Mouse (Mus musculus) NIH3T3 (cell line): ENCODE data around the gene Glrb.

Experiments used
- DNase-seq: peaks from one replicate; pipeline ENCODE4 v3.0.0-alpha.2; 2012; ENCODE audit warnings: low read depth

Gene Glrb

GRCm38 (mm10) chr3:80913111-80913778, at the start of gene Glrb:
Gene Glrb, minus strand, starts transcription at chr3:80913660.
- peak; percentile 27 for DNase-seq

GRCm38 (mm10) chr3:80959965-80960364, 46.5 kb upstream of the Glrb start:
- DNase-seq: no peak

- DNase-seq: peak; percentile 83
These were observed 45.1 kb upstream of the Glrb start for GRCm38 (mm10) chr3:80958591-80958990.

- DNase-seq: no peak
These were observed 372 bp upstream of the Glrb start for GRCm38 (mm10) chr3:80913779-80914284.

GRCm38 (mm10) chr3:80894745-80895480, 18.5 kb downstream of the Glrb start:
- peak; percentile 48 for DNase-seq

- DNase-seq: no peak
These were observed 19.1 kb downstream of the Glrb start for GRCm38 (mm10) chr3:80894328-80894727.

GRCm38 (mm10) chr3:80893055-80893690, 20.3 kb downstream of the Glrb start:
- no peak for DNase-seq

- no peak for DNase-seq
These were observed 22.4 kb downstream of the Glrb start for GRCm38 (mm10) chr3:80891087-80891486.

GRCm38 (mm10) chr3:80885174-80885573, 28.3 kb downstream of the Glrb start:
- DNase-seq: peak; percentile 36

- DNase-seq: peak; percentile 43
These were observed 29.9 kb downstream of the Glrb start for GRCm38 (mm10) chr3:80883601-80884000.

GRCm38 (mm10) chr3:80880660-80881293, 32.7 kb downstream of the Glrb start:
- no peak for DNase-seq

GRCm38 (mm10) chr3:80878571-80878970, 34.9 kb downstream of the Glrb start:
- DNase-seq: peak; percentile 75

GRCm38 (mm10) chr3:80874690-80875353, 38.6 kb downstream of the Glrb start:
- DNase-seq: no peak

- DNase-seq: no peak
These were observed 39.4 kb downstream of the Glrb start for GRCm38 (mm10) chr3:80874081-80874480.

- no peak for DNase-seq
These were observed 41.8 kb downstream of the Glrb start for GRCm38 (mm10) chr3:80871472-80872171.

GRCm38 (mm10) chr3:80867328-80867727, 46.1 kb downstream of the Glrb start:
- no peak for DNase-seq

- DNase-seq: no peak
These were observed 60.5 kb downstream of the Glrb start for GRCm38 (mm10) chr3:80852912-80853507.

- DNase-seq: no peak
These were observed 62.5 kb downstream of the Glrb start for GRCm38 (mm10) chr3:80850947-80851346.

- no peak for DNase-seq
These were observed 67.8 kb downstream of the Glrb start for GRCm38 (mm10) chr3:80845634-80846033.

GRCm38 (mm10) chr3:80839845-80840244, 73.6 kb downstream of the Glrb start:
- no peak for DNase-seq

- DNase-seq: no peak
These were observed 75.9 kb downstream of the Glrb start for GRCm38 (mm10) chr3:80837583-80837982.
